Mouse (Mus musculus): ENCODE measurements around the gene Erv3. TPM values are rescaled to one million over a fixed set of nuclear protein-coding genes. Genes with fewer than 3 reads are reported as not detected.
A peak's percentile ranks its signal among the peaks of the same experiment; 100 is the strongest.

Erv3 gene
- total RNA-seq, 2 experiments from 2014 or later: not detected

DNA sequence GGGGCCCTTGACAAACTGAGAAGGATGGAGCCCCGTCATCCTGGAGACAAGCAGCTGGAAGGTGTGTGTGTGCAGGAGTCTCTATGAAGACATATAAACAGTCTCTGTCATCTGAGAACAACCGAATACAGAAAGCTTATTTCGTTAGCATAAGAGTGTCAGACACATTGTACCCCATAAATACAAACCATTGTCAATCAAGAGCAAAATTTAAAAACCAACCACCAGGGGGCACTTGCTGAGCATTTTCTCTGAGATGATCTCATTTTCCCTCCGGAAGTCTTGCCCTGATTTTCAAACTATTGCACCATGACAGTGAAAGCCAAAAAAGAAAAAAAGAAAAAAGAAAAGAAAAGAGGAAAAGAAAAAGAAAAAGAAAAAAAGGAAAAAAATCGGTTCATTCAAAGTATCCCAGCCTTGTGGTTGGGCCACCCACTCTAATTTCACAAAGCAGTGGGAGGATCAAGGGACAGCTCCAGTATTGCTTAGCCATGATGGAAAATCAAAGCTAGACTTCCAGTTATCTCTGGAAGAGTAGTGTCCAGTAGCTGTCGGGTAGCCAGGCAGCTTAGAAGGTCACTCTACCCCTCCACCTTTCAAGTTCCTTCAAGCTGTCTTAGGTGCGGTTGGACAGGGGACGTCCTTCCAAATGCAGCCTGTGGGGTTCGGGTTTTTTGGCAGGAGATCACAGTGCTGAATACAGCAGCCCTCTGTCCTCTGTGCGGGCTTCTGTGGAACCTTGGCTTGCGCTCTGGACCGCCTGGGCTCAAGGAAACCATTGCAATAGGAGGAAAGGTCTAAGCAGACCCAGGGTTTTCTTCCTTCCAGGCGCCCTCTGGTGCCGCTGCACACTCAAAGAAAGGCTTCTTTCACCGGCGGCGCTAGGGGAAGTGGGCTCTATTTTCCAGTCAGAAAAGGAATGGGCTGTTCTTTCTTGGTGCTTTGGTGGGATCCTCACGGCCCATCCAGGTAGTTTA, 31.3 kb downstream of the Erv3 start:
- no peak for ATAC-seq (replicated peaks; ENCODE audit: low FRiP score, low TSS enrichment, poor library complexity, severe bottlenecking)

DNA sequence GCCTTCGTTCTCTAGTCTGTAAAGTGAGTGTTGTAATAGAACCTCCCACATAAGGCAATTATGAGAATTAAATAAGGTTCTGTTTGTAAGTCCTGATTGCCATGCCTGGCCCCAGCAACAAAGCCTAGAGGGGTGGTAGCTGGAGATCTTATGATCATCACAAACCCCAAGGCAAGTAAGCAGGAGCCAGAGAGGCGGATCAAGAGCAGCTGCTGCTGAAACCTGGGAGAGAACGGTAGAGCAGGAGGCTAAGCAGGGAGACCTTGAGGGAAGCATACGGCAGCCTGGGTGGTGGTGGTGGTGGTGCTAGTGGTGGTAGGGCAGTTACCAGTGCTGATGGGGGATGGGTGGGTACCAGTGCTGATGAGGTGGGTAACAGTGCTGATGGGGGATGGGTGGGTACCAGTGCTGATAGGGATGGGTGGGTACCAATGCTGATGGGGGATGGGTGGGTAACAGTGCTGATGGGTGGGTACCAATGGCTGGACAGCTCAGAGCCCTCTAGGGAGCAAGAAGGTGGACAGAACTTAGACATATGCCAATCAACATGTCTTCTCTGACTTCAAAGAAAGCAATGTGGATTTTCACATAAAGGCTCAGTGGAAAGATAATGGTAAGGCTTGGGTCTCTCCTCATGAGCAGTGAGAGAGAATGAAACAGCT, 32.4 kb downstream of the Erv3 start:
- no peak for ATAC-seq (replicated peaks; ENCODE audit: low FRiP score, low TSS enrichment, poor library complexity, severe bottlenecking)

DNA sequence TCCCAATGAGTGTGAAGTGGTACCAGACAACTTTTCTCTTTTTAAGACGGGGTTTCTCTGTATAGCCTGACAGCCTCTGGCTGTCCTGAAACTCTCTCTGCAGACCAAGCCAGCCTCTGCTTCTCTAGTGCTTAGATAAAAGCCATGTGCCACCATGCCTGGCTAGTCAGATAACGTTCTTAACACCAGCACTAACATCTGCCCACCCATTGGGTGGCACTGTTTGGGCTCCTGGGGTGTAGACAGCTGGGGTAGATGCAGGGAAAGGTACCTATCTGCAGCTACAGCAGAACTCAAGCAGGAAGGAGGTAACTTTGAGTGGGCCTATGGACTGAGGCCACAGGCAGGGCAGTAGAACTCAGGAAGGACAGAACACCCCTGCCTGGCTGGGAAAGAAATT, 34.0 kb downstream of the Erv3 start:
- ATAC-seq (replicated peaks; ENCODE audit: low FRiP score, low TSS enrichment, poor library complexity, severe bottlenecking): peak; percentile 90

DNA sequence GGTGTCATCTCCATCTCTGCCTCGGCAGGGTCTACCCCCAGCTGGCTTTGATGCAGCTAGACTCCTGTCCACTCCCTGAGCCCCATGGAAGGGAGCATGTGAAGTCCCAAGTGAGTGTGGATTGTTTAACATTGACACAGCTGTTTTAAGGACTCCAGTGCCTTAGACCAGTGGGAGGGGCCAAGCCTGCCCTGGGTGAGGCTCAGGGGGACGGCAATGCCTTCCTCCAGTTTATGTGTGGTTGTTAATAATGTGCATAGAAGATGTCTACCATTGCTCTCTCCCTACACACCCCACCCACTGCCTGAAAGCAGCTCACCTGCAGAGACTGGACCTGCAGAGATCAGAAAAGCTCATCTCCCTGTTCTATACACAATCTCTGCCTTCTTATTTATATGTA, 35.6 kb downstream of the Erv3 start:
- no peak for ATAC-seq (replicated peaks; ENCODE audit: low FRiP score, low TSS enrichment, poor library complexity, severe bottlenecking)

DNA sequence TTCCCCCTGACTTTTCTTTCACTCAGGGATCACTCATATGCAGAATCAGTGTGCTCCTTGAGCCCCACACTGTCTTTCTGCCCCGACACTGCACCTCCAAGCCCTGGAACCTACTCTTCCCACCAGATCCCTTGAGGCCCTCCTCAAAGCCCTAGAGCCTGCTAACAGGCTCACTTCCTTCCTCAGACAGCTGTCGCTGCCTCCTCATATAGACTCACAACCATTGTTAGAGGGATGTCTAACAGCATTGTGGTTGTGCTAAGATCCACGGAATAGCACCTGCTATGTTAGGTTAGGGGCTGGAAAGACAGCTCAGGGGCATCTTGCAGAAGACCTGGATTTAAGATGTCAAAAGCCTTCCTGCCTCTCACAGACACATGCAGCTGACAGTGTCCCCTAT, 37.1 kb downstream of the Erv3 start:
- no peak for ATAC-seq (replicated peaks; ENCODE audit: low FRiP score, low TSS enrichment, poor library complexity, severe bottlenecking)

DNA sequence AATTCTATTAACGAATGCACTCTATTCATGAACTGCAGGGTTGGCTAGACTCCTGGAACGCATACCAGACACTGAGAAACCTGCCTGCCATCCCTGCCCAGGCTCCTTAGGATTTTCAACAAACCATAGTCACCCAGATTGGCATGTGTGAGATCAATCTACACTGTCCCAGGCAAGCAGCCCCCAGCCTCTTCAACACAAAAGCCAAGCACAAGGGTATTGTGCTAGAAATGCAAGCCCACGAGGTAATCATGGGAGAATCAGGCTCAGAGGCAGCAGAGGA, 37.9 kb downstream of the Erv3 start:
- no peak for ATAC-seq (replicated peaks; ENCODE audit: low FRiP score, low TSS enrichment, poor library complexity, severe bottlenecking)

DNA sequence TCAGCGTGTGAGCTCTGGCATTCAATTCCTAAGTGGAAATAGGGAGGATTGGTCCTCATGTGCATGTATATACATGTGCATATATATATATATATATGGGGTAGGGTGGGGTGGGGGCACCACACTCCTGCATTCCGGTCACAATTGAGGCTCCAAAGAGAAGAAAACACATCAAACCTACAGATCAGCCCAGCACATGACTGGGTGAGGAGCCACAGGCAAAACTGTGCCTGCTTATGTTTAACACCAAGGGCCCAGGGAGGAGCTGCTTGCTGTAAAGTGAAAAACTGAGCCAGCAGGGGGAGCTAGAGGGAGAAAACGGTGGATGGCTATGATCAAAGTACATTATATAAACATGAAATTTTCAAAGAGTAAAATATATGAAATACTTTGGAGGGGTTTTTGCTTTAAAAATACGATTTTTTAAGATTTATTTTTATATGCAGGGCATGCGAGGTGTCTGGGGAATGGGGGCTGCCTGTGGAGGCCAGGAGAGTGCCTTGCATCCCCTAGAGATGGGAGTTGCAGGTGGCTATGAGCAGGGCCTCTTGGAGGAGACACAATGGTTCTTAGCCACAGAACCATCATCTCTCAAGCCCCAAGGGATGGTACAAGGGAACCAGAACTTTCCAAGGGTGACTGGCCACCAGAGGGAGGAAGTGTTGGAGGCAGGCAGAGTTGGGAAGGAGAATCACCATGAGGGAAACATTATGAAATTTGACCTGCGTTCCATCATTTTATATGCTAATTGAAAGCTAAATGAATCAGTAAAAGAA, 38.4 kb downstream of the Erv3 start:
- ATAC-seq (replicated peaks; ENCODE audit: low FRiP score, low TSS enrichment, poor library complexity, severe bottlenecking): peak; percentile 49

DNA sequence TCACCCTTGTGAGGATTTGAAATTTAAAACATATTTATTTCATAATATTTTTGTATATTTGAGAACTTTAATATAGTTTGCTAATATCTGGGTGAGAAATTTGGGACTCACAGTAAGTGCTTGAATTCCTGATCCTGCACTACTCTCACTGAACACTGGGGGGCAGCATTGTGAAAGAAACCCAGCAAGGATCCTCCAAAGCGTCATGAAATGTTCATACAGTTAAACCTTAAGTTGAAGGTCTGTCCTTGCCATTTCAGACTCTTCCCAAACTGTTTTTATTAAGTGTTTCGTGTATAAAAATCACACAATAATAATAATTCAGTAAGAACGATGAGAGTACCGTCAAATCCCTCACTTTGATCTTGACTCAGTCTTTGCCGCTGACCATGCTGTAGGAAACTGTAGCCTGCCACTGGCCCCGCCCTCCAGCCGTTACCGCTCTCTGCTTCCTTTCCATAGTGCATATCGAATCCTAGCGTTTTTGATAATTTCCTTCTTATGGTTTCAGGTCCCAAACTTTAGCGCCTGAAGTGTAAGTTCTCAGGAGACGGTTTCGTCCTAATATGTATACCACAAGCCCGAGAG, 39.4 kb downstream of the Erv3 start:
- ATAC-seq (replicated peaks; ENCODE audit: low FRiP score, low TSS enrichment, poor library complexity, severe bottlenecking): peak; percentile 74

DNA sequence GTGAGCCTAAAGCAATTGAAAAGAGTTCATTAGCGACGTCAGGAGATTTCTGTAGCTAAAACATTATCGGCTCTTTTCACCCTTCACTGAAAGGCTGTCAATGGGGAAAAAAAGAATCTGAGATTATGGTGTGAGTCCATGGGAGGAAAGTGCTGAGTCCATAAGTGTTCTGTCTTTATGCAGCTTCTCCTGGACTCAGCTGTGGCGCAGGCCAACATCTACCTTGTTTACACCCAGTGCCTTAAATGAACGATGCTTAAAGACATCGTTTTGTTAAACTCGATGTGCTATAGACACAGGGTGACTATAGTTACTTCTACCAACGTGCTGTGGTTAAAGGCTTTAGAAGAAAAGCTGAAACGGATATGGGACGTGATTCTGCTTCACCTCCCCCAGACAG, 45.2 kb downstream of the Erv3 start:
- ATAC-seq (replicated peaks; ENCODE audit: low FRiP score, low TSS enrichment, poor library complexity, severe bottlenecking): no peak

DNA sequence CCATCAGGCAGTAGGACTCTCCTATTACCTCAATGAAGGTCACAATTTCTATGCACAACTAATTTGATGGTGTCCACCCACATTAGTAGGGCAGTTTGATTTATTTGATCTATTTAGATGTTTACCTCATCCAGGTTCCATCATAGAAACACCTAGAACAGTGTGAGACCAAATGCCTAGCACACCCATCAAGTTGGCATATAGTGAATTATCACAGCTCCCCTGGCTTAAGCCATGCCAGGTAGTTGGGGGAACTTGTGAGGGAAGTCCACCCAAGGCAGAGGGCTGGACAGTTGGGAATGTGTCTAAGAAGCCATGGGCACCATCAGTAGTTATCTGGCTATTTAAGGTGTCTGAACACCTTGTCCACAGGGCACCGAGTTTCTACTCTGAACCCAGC, 46.1 kb downstream of the Erv3 start:
- ATAC-seq (replicated peaks; ENCODE audit: low FRiP score, low TSS enrichment, poor library complexity, severe bottlenecking): no peak

DNA sequence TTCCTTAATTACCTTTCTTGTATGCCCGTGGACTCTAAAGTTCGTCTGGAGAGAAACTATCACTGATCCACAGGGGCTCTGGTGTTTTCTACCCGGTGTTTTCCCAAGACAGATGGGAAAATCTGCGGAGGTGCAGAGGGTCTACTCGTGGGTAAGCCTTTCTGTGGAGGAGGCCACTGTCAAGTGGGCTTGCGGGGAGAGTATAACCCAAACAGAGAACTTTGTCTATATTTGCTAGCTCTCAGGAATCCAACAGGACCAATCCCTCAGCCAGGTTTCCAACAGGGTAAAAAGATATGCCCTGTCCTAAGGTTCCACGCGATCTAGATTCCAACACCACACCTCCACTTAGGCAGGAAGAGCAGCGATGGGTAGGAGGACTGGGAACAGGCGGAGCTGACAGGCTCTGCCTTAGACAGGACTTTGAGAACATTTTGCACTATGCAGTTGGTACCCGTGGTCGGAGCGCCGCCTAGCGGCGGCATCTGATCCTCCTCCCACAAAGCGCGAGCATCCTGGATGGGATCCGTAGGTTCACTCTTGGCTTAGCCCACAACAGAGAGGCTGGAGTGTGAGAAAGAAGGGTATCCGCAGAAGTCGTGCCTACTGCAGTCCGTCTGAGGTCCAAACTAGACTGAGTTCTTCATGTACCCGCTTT, 46.9 kb downstream of the Erv3 start:
- peak; percentile 87 for ATAC-seq (replicated peaks; ENCODE audit: low FRiP score, low TSS enrichment, poor library complexity, severe bottlenecking)

DNA sequence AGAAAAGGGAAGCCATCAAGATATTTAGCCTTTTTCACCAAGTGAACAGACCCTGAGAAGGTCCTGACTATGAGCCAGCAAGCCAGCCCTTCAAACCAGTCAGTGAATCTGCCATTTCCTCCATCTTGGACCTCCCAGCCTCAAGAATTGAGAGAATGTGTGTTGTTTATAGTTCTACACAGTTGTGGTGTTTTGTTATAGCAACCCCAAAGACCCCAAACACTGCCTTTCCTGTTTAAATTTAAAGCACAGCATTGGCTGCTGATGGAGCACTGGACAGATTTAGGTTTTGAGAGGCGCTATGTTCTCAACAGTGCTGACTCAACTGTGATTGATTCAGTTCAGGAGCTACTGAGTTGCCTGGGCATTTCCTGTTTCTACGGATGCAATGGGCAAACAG, 47.9 kb downstream of the Erv3 start:
- ATAC-seq (replicated peaks; ENCODE audit: low FRiP score, low TSS enrichment, poor library complexity, severe bottlenecking): no peak

DNA sequence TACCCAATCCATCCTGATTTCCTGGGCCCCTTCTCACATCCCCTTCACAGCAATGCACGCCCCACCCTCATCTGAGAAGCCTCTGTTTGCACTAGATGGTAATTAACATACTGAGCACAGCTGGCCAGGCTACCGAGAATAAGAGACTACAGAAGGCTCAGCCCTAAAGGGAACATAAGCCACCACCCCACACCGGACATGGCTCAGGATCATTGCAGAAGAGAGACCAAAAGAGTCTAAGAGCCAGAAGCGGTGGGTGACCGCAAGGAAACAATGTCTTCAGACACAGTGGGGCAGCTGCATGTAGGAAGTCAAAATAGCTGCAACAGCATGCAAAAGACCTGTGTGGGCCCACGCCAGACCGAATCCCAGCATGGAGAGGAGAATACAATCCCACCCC, 50.7 kb downstream of the Erv3 start:
- no peak for ATAC-seq (replicated peaks; ENCODE audit: low FRiP score, low TSS enrichment, poor library complexity, severe bottlenecking)

DNA sequence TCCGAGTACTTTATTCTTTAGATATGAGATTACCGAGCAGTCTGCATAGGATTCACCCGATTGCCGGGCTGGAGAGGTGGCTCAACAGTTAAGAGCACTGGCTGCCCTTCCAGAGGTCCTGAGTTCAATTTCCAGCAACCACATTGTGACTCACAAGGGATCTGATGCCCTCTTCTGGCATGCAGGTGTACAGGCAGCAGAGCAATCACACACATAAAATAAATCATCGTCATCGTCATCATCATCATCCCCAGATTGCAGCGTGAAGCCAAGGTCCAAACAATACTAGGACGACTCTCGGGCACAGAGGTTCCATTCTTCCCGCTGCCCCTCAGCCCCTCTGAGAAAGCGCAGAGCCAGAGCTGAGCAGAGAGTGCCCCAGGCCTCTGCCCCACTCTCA, 51.9 kb downstream of the Erv3 start:
- ATAC-seq (replicated peaks; ENCODE audit: low FRiP score, low TSS enrichment, poor library complexity, severe bottlenecking): no peak

DNA sequence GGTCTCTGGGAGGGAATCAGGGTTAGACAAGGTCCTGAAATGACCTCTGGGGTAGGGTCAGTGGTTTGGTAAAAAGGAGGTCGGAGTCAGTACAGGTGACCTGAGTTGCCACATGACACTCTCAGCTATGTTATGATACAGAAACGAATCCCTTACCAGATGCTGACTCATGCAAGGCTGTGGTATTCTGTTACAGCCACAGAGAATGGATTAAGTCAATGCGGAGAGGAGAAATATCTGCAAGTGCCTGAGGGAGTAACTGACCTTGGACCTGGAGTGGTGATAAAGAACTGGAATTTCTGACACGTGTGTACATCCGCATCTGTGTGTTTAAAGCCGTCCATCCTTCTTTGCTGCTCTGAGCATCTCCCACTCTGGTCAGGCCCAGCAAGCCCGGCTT, 52.7 kb downstream of the Erv3 start:
- no peak for ATAC-seq (replicated peaks; ENCODE audit: low FRiP score, low TSS enrichment, poor library complexity, severe bottlenecking)

DNA sequence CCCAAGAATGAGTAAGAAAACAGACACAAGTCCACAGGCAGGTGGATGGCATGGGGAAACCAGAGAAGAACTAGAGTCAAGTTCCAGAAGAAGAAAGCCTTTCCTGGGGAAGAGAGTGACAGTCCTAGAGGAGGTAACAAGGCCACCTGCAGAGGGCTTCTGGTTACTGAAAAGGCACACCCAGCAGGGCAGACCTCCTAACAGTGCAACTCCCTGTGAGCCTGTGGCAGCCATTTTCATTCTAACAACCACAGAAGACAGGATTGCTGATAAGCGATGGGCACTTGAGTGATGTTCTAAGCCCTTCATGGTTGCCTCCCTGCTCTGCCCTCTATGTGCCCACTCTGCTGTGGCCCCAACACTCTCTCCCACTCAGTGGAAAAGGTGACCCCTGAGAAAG, 54.2 kb downstream of the Erv3 start:
- no peak for ATAC-seq (replicated peaks; ENCODE audit: low FRiP score, low TSS enrichment, poor library complexity, severe bottlenecking)

DNA sequence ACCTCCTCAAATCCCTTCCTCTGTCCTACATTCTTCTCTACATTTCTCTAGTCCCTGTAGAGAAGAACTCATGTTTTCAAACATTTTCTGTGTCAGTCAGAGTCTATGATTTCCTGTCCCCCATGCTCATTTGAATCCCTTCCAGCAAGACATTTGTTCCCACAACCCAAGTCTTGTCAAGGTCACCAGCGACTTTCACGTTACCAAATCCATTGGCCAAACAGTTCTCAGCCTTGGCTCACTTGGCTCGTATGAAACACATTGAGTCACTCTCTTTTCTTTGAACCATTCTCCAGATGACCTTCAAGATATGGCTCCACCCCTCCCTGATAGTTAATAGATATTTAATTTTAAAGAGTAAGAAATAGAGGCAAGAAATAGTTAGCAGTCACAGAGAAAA, 55.7 kb downstream of the Erv3 start:
- no peak for ATAC-seq (replicated peaks; ENCODE audit: low FRiP score, low TSS enrichment, poor library complexity, severe bottlenecking)

Data from megakaryocyte-erythroid progenitor cell, adult 5-6 weeks (primary cell).